Mouse (Mus musculus) erythroblast, adult 5-6 weeks (primary cell): Measurements from ENCODE around the gene Prpf3. TPM values are rescaled to one million over a fixed set of nuclear protein-coding genes. Genes with fewer than 3 reads are reported as not detected.
"Not testable (repeated sequence)": the region's sequence is repeated elsewhere in the genome, so short reads cannot be mapped to it uniquely, and the experiment has no call there.

Experiments
- ATAC-seq: replicated peaks from 2 replicates; pipeline ENCODE4 v1.8.0; 2016; ENCODE audit warnings: moderate number of reproducible peaks, mild to moderate bottlenecking, moderate TSS enrichment, inconsistent platforms; ENCODE audit not compliant: poor library complexity, low FRiP score, severe bottlenecking
- total RNA-seq, 2 experiments: library from RNA; stranded (forward) in 1 of 2; stranded (reverse) in 1 of 2; fragments of 150-400 nt in 1 of 2; fragments of 200-764, 138-1000 nt in 1 of 2; gene quantifications; 2 replicates each; pipeline versions ENCODE4 v1.2.3 to v1.2.4; 2015 to 2017; ENCODE audit warnings: low replicate concordance in 2 of 2

The Prpf3 gene
- total RNA-seq, 2 experiments from 2014 or later: 6.0 to 14.6 TPM

- ATAC-seq: no peak
These were observed 27.2 kb upstream of the Prpf3 start for GRCm38 (mm10) chr3:95882816-95883425.

DNA sequence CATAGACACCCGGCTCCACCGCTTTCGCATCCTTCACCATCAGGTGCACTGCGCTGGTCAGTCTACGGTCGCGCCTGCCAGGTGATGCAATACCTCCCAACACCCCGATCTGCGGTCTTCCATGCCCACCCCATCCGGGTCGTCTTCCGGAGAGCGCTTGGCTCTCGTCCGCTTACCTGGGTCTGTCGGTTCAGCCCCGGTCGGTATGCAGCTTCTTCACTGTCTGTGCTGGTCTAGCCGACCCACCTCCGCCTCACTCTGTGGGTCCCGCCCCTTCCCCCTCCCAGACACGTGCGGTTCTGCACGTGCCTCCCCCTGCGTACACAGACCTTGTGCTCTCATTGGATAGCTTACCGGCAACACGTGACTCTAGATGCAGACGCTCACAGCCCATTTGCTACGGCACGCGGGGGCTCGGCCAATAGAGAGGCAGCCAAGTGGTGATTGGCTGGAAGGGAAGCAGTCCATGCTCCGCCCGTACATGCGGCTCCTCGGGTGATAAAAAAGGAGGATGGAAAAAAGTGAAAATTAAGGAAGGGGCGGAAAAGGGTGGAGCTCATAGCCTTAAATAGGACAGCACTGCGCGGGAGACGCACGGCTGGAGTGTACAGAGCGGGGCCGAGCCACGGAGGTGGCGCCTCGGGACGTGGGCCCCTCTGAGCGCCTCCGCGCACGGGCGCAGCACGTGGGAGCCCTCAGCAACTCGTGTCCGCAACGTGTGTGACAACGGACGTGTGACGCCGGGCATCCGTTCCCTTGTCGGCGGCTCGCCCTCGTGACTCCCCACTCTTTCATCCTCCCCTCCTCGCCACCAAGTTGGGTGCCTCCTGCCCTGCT, 26.5 kb upstream of the Prpf3 start, which contains the start of gene Ciart:
Gene Ciart, minus strand, starts transcription at position 273 of the 837 bp plus-strand sequence.
- peak; percentile 99 for ATAC-seq

GRCm38 (mm10) chr3:95879063-95879462, 23.4 kb upstream of the Prpf3 start:
- ATAC-seq: no peak

GRCm38 (mm10) chr3:95872048-95872447, 16.4 kb upstream of the Prpf3 start:
- ATAC-seq: peak; percentile 24; the same call in 1 of the 2 replicates

DNA sequence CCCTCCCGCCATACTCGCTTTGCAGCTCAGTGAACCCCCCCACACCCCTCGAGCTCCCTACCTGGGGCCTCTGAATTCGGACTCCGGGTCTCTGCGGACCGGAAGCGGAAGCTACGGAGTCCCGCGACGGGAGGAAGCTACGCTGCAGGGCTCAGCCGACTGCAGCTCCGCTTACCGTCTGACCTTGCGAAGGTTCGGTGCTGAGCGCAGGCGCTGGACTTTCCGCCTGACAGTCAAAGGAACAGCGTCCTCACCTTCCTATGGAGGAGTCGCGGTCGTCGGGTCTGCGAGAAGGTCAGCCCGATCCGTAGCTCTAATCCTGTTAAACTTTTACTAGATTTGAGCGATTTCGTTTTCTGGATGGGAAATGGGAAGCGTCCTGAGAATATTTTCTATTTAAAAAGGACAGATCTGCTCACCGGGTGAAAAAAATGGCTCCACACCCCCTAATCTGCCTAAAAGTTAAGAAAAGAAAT, 15.7 kb upstream of the Prpf3 start, which contains the start of gene Mrps21:
Gene Mrps21, minus strand, starts transcription at position 128 of the 476 bp plus-strand sequence.
- ATAC-seq: peak; percentile 94

DNA sequence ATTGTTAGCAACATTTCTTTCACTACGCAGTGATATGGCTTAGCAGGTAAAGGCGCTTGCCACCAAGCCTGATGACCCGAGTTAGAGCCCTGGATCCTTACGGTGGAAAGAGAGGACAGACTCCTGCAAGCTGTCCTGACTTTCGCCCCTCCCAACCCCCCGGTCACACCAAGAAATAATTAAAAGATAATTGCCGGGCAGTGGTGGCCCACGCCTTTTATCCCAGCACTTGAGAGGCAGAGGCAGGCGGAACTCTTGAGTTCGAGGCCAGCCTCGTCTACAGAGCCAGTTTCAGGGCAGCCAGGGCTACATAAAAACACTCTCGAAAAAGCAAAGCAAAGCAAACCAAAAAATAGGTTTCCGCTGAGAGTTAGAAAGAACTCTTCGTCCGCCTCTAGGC, 15.3 kb upstream of the Prpf3 start:
- peak; percentile 28; the same call in 1 of the 2 replicates for ATAC-seq

DNA sequence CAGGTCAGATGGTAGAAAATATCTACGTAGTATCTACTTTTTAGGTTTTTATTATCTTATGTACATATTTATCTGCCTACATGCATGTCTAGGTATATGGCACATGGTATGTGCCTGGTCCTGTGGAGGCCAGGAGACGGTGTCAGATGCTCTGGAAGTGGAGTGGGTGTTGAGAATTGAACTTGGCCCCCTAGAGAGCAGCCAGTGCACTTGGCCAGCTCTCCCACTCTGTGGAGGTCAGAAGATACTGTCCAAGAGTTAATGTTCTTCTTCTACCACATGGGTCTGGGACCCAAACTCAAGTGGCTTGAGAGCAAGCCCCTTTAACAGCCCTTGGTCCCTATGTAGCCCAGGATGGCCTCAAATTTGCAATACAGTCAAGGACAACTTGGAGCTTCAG, 11.7 kb upstream of the Prpf3 start:
- ATAC-seq: no peak

DNA sequence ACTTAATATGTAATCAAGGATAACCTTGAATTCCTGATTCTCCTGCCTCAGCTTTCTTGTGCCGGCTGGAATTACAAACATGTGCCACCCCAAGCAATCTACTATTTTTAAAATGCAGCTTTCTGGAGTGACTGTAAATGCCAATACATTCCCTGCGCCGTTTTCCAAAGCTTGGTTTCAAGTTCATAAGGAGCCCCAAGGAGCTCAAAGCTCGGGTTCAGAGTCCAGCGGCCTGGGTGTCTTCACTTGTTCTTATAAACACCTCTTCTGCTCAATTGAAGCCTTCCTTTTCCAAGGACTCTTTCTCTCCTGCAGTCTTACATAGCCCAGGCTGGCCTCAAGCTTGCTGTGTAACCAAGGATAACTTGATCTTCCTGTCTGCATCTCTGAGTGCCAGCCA, 10.4 kb upstream of the Prpf3 start:
- ATAC-seq: no peak

DNA sequence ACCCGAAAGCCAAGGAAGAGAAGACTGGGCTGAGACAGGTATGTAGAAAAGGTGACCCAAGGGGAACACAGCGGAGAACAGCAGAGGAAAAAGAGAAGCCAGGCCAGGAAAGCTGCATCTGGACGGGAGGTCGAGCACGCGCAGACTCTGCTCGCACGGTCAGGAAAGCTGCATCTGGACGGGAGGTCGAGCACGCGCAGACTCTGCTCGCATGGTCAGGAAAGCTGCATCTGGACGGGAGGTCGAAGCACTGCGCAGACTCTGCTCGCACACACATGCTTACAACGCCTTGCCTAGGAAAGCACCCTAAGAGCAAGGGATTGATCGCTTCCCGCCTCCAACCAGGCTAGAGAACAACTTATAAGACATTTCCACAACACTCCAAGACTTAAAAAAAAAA, 9.9 kb upstream of the Prpf3 start:
- no peak for ATAC-seq

- no peak for ATAC-seq
These were observed 9.4 kb upstream of the Prpf3 start for GRCm38 (mm10) chr3:95865050-95865449.

DNA sequence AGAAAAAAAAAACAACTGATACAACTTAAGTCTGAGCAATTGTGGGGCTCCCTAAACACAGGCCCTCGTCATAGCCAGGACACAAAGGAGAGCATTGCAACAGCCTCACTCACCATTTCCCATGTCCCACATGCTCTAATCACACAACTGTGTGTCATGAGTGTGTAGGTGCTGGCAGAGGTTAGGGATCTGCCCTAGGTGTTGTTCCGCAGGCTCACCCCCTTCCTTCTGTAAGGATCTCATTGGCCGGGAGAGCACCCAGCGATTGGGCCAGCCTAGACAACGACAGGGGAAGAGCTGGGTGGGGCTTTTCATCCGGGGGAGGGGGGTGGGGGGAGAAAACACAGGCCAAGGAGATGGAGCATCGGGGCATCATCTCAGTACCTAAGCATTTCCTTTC, 7.9 kb upstream of the Prpf3 start:
- ATAC-seq: no peak

DNA sequence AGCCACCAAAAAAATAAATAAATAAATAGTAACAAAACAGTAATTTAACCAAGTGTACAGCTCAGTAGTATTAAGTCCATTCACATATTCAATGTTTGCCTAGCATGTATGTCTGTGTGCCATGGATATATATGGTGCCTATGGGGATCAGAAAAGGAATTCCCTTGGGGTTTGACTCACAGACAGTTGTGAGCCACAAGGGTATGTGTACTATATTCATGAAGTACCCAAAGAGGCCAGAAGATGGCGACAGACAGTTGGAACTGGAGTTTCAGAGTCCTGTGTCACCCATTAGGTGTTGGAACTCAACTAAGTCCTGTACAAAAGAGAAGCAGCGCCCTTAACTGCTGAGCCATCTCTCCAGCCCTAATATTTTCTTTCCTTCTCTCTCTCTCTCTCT, 6.1 kb upstream of the Prpf3 start:
- peak; percentile 91 for ATAC-seq

GRCm38 (mm10) chr3:95861216-95861615, 5.5 kb upstream of the Prpf3 start:
- no peak for ATAC-seq

DNA sequence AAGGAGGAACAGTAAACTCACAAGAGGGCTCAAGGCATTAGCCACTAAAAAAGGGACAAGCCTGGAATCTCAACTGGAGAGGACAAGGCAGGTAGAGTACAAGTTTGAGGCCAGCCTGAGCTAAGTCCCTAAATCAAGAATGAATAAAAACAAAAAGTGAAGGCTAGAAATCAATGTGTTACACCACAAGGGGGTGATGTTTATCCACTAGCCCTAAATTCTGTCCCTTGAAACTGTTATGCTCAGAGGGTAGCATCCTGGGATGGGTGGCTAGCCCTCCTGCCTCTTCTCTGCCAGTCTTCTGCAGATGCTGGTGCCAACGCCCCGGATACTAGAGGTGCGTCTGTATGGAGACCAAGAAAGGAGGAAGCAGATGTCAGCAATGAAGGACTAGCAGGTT, 4.6 kb upstream of the Prpf3 start:
- ATAC-seq: no peak

GRCm38 (mm10) chr3:95858278-95858677, 2.6 kb upstream of the Prpf3 start:
- ATAC-seq: not testable (repeated sequence)

DNA sequence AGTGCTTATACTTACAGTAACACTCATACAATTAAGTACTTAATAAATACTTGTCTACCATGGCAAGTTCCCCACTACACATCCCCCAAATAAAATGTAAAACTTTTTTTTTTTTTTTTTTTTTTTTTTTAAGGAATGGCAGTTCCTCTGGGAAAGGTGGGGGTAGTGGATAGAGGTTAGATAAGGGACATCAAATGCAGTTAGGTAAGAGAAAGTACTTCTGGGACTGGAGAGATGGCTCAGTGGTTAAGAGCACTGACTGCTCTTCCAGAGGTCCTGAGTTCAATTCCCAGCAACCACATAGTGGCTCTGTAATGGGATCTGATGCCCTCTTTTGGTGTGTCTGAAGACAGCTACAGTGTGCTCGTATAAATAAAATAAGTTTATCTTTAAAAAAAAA, 1.4 kb upstream of the Prpf3 start:
- not testable (repeated sequence) for ATAC-seq

DNA sequence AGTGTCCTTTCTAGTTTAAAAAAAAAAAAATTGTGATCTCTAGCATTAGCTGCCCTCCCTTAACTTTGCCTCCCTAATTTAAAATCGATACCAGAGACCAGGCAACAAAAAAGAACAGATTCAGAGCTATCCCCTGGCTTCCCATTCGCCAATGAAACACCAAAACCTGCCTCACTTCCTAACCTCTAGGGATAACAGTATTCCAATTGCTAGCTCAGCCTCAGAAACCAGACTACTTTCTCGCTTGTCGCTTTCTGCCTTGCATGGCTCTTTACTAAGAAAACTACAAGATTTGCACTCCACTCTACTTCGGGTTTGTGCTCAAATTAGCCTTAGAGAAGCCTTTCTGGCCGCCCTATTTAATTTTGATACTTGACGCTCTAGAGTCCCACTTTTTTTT, 430 bp upstream of the Prpf3 start:
- peak; percentile 16 for ATAC-seq

DNA sequence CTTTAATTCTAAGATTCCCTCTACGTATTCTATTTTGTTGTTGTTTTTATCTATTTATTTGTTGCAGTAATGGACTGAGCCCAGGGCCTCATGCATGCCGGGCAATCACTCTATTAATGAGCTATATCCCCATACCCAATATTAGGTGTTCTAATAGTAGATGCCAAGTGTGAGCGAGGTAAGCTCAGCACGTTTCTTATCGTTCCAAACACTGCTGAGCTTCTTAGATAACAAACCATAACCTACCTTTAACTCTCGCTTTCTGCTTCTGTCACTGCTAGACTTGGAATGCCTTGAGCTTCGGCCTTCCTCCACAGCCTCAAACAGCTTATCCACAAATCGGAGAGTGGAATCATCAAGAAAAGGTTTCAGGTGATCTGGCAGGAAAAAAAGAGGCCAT, 4.4 kb downstream of the Prpf3 start:
- ATAC-seq: no peak

GRCm38 (mm10) chr3:95850611-95851010, 5.1 kb downstream of the Prpf3 start:
- ATAC-seq: no peak

DNA sequence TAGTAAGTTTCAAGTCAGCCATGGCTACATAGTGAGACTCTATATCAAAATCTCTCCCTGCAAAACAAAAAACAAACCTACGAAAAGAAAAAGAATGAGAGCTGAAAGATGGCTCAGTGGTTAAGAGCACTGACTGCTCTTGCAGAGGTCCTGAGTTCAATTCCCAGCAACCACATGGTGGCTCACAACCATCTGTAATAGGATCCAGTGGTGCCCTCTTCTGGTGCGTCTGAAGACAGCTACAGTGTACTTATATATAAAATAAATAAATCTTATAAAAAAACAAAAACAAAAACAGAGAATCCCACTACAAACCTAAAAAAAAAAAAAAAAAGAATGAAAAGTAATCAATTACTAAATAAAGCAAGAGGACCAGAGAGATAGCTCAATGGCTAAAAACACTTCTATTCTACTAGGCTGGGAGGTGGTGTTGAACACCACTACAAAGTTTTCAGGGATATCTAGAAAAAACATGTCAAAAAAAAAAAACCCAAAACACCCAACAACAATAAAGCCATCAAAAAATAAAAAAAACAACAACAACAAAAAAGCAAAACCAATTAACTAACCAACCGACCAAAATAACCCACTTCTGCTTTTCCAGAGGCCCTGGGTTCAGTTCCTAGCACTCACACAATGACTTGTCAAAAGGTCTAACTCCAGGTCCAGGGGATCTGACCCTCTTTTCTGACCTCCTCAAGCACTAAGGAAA, 13.0 kb downstream of the Prpf3 start:
- ATAC-seq: no peak
